In the genomic region with DNA sequence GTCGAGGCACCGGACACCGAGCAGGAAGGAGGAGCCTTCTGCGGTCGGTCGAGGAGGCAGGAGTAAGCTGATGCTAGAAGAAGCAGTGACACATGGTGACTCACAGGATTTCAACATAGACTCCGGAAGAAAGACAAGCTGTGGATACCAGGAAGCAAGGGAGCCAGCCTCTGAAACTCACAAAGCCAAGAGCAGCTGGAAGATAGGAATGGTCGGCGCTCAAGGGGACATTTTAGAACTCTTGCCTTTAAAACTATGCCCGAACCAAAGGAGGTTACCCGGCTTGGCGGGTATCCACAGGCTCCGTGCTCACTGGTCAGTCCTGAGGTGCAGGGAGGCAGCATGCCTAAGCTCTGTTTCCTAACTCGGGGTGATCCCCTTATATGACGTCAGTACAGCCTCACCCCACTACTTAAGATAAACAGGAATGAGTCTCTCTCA, we compare ENCODE assay signal across 8 mouse cellular contexts.
DNase-seq lines count a peak whose midpoint lies in the region; ATAC-seq lines count a peak whose summit lies in the region.

No protein-coding gene starts in this region.

- peak overlapping the region; percentile 51 for H3K4me2 ChIP-seq in heart, embryonic 13.5 days

- no peak overlapping the region for H3K4me3 ChIP-seq in heart, embryonic 13.5 days
- no peak overlapping the region for H3K4me3 ChIP-seq in forebrain, embryonic 10.5 days

- H3K9ac ChIP-seq in heart, embryonic 13.5 days = peak overlapping the region; percentile 48; the same call in 1 of the 2 replicates

- intact Hi-C loops in left cerebral cortex, postnatal 14 days (cut with DNase I) = loop anchor here (10.0 kb wide), 1 partner anchor 503 kb away; no protein-coding TSS in a partner anchor

- peaks cover 48% of the 10 kb centered on the region for H3K4me1 ChIP-seq in heart, embryonic 13.5 days
- 0 out of 2 replicates have a peak, but pooled peaks cover 3% of the 10 kb centered on the region for H3K4me1 ChIP-seq in forebrain, embryonic 10.5 days

- no peaks in the 10 kb centered on the region for H3K36me3 ChIP-seq in heart, embryonic 13.5 days
- no peaks in the 10 kb centered on the region for H3K36me3 ChIP-seq in forebrain, embryonic 10.5 days (replicated peaks)

- ATAC-seq in heart, embryonic 13.5 days (ENCODE audit: extremely low read depth, insufficient number of reproducible peaks, low FRiP score, low TSS enrichment) = no peak; the same call in 1 of the 2 replicates
- ATAC-seq in monocyte, adult 5-6 weeks (replicated peaks; ENCODE audit: insufficient number of reproducible peaks, low FRiP score, low TSS enrichment, poor library complexity, severe bottlenecking) = peak; percentile 94

- H3K27ac ChIP-seq in heart, embryonic 13.5 days (replicated peaks) = peak overlapping the region; percentile 71
- no peak overlapping the region for H3K27ac ChIP-seq in forebrain, embryonic 10.5 days

- 47% methylated on average over 15 of the region's 15 CpGs for WGBS in heart, embryonic 13.5 days
- 91% methylated on average over 15 of the region's 15 CpGs for WGBS in forebrain, embryonic 10.5 days

- no peaks in the 10 kb centered on the region for H3K27me3 ChIP-seq in heart, embryonic 13.5 days (replicated peaks)
- no peaks in the 10 kb centered on the region for H3K27me3 ChIP-seq in forebrain, embryonic 10.5 days (ENCODE audit: poor library complexity, severe bottlenecking)

- peak; percentile 100 for DNase-seq in 3T3-L1 (ENCODE audit: low read depth, low spot score)
- DNase-seq in adrenal gland, postnatal 10 days = peak; percentile 69
- peak; percentile 23 to 25 for DNase-seq in left cerebral cortex, postnatal 14 days (ENCODE audit: low spot score in 2 of 2)
- no peak for DNase-seq in cerebellum, postnatal 36 days
- no peak for DNase-seq in forebrain, embryonic 10.5 days (ENCODE audit: extremely low spot score, low spot score)
- DNase-seq in thymus, postnatal 10 days (ENCODE audit: low spot score in 2 of 2) = no peak

- H3K9me3 ChIP-seq in heart, embryonic 13.5 days = no peaks in the 10 kb centered on the region
- H3K9me3 ChIP-seq in forebrain, embryonic 10.5 days = no peaks in the 10 kb centered on the region

Comparison
In these comparisons a context has a peak if more than half of its experiments do, and no peak if none do; other contexts are left out.
1. DNase-seq: peak in 3T3-L1 (single experiment), adrenal gland, postnatal 10 days (single experiment) and left cerebral cortex, postnatal 14 days (2 of 2); none in cerebellum, postnatal 36 days (0 of 2), forebrain, embryonic 10.5 days (single experiment) and thymus, postnatal 10 days (0 of 2).